Mouse (Mus musculus) MEL-GATA-1-ER (cell line): ENCODE measurements around the gene Trim2.

Source experiments
- DNase-seq: peaks from one replicate; pipeline ENCODE4 v3.0.0-alpha.2; 2012; ENCODE audit warnings: low read depth; ENCODE audit errors: extremely low read depth

Gene Trim2

GRCm38 (mm10) chr3:84306777-84307176 lies at the start of gene Trim2:
Trim2 (minus strand) TSS chr3:84306877.
- no peak for DNase-seq

GRCm38 (mm10) chr3:84355930-84356689 lies 49.4 kb upstream of the Trim2 start:
- peak; percentile 73 for DNase-seq

GRCm38 (mm10) chr3:84352353-84353034 lies 45.8 kb upstream of the Trim2 start:
- DNase-seq = no peak

GRCm38 (mm10) chr3:84350311-84350710 lies 43.6 kb upstream of the Trim2 start:
- no peak for DNase-seq

- no peak for DNase-seq
Observed at GRCm38 (mm10) chr3:84349771-84350170, 43.1 kb upstream of the Trim2 start.

- DNase-seq = no peak
Observed at GRCm38 (mm10) chr3:84347426-84347825, 40.7 kb upstream of the Trim2 start.

GRCm38 (mm10) chr3:84346456-84347150 lies 39.9 kb upstream of the Trim2 start:
- DNase-seq = no peak

GRCm38 (mm10) chr3:84345646-84345980 lies 38.9 kb upstream of the Trim2 start:
- DNase-seq = no peak

- peak; percentile 73 for DNase-seq
Observed at GRCm38 (mm10) chr3:84344725-84345645, 38.3 kb upstream of the Trim2 start.

- DNase-seq = no peak
Observed at GRCm38 (mm10) chr3:84343101-84343500, 36.4 kb upstream of the Trim2 start.

- no peak for DNase-seq
Observed at GRCm38 (mm10) chr3:84341811-84342210, 35.1 kb upstream of the Trim2 start.

- no peak for DNase-seq
Observed at GRCm38 (mm10) chr3:84337585-84337984, 30.9 kb upstream of the Trim2 start.

GRCm38 (mm10) chr3:84336342-84336741 lies 29.7 kb upstream of the Trim2 start:
- DNase-seq = no peak

GRCm38 (mm10) chr3:84335421-84336073 lies 28.9 kb upstream of the Trim2 start:
- no peak for DNase-seq

- no peak for DNase-seq
Observed at GRCm38 (mm10) chr3:84334771-84335420, 28.2 kb upstream of the Trim2 start.

- DNase-seq = peak; percentile 88
Observed at GRCm38 (mm10) chr3:84333400-84334349, 27.0 kb upstream of the Trim2 start.

GRCm38 (mm10) chr3:84330210-84330609 lies 23.5 kb upstream of the Trim2 start:
- DNase-seq = no peak

GRCm38 (mm10) chr3:84324967-84325441 lies 18.3 kb upstream of the Trim2 start:
- peak; percentile 95 for DNase-seq

- peak; percentile 60 for DNase-seq
Observed at GRCm38 (mm10) chr3:84324478-84324877, 17.8 kb upstream of the Trim2 start.
